Mouse (Mus musculus) cerebellum, adult 9-11 months (tissue): ENCODE measurements at regions not wholly inside any gene's neighbourhood (a gene's known extent, or its start where the extent isn't known, plus 50 kb on each side); places are given as distances from the start of the nearest gene placed in this dataset.

ENCODE experiments used
- DNase-seq: peaks from one replicate; pipeline ENCODE4 v3.0.0; 2022

DNA sequence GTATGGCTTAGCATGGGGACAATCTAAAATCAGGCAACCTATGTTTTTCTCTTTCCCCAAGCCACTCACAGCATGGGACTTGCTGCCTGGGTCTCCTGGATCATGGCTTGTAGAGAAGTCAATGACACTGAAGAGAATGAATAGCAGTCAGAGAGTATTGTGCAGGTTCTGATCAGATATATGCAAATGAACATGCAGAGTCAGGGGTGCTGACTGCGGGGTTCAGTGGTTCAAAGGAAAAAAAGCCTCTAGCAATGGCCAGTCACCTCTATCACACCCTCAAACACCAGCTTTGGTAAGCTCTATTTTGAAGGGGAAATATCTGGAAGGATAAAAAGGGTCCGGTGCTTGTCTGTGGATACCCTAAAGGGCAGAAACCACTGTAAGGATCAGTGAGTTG lies 237.9 kb upstream of the Trib2 start:
- no peak for DNase-seq

DNA sequence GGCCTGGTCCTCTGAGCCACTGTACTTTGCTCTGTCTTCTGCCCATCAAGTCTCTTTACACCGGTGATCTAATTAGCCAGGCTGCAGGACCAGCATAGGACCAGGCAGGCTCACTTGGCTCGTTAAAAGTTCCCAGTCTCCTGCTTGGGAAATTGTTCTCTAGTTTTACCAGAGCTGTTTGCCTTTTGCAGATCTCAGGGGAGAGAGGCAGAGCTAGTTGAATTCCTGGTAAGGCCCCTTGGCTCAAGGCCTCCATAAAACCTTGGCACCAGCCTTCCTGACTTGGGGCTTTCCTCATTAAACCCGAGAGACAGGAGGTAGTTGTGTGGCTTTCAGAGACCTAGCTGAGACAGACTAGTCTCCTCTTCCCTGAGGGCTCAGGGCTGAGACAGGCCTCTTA lies 237.0 kb upstream of the Trib2 start:
- DNase-seq, result no peak

DNA sequence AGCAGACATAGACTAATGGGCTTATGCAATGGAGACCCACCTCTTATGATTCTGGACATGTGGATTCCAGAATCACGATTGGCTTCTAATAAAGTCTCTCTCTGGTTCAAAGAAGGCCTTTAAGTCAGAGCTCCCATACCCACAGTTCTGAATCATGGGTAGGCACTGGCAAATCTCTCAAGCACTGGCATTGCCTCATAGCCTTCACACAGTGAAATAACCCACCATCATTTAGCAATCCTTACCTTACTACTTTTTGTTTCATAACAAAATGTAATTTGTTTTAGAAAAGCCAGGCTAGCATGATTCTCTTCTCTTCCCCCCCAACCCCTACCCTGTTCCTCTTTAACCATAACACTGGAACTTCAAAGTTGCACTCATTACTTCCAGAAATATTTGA lies 236.3 kb upstream of the Trib2 start:
- DNase-seq, result no peak

DNA sequence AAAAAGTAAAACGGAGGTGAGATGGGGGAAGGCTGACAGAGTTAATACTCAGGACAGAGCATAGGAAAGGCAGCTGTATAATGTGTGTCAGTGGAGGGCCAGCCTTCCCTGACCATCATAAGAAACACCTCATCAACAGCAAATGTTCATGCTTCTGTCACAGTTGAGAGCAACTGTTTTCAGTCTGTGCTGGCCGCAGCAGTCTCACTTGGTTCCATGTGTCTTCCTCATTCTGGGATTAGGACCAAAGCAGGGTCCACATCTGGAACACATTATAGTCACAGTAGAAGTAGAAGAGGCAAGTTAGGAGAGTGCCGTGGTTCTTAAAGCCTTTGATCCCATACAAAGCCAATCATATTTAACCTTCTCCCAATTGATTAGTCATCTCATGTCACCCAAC lies 235.6 kb upstream of the Trib2 start:
- DNase-seq, result no peak

DNA sequence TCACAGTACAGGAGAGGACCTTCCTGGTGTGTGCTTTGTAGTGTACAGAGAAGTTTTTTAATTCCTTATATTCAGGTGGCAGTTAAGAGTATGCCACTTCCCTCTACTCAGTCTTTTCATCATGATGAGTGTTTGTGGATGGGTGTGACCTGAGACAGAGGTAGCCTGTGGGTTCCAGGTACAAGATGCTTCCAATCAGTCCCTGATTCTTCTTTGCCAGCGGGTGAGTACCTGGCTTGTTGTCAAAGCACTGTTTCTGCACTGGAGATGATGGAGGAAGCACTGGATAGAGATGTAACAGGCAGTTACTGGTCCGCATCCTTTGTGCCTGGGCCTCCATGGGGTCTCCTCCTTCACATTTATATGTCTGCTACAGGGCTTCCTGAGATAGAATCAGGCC lies 234.7 kb upstream of the Trib2 start:
- no peak for DNase-seq

DNA sequence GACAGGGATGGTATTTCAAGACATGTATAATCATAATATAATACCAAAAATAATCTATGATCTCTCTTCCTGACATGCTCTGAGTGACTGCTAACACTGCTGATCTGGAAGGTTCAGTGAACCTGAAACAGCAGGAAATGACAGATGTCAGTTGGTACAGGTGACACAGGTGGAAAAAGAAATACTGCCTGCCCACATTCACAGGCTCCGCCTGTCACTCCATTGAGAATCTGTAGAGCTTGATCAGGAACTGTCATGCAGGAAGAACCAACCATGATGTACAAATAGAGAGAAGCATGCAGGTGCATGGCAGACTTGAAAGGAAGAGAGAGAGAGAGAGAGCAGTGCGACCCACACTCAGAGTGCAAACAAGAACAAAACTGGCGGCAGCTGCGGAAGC lies 232.8 kb upstream of the Trib2 start:
- DNase-seq, result no peak

DNA sequence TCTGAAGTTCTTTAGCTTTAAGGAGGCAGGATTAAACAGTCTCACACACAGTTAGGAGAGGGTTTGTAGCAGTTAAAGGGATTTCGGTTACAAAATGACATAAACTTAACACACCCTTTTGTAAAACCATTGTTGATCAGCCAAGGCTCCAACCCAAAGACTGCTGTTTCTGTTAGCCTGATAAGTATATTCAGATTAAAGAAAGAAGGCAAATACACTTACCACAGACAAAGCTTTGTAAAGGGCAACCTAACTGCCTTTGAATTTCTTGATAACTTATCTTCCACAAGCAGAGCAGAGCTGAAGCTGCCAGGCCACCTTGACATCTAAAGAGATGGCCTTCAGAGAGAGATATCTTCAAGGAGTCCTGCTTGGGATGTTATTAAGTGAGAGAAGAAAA lies 229.9 kb upstream of the Trib2 start:
- DNase-seq, result no peak

DNA sequence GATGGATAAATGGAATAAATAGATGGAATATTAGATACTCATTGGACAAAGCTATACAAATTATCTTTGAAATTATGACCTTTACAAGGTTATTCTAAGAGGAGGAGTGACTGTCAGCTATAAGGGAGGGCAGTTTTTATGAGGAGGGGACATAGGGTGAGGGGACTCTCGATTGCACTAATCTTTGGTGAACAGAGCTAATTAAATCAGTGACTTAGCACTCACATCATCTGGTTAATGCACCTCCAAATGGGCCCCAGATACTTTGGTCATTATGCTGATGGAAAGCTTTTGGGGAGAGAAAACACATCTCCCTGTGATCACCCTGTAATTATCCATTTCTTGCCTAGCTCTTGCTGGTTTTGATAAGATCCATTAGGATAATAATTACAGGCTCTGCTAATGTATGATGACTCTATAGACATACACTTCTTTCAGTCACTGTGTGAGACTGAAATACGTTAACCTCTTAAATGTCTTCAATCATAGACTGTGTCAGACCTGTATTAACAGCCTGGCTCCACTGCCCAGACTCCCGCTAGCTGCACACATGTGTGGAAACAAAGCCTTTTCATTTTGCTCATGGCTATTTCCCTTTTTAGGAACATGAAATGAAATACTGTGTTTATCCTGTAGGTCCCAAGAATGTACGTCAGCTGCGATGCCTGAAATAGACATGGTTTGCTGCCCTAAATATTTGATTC lies 229.2 kb upstream of the Trib2 start:
- no peak for DNase-seq

DNA sequence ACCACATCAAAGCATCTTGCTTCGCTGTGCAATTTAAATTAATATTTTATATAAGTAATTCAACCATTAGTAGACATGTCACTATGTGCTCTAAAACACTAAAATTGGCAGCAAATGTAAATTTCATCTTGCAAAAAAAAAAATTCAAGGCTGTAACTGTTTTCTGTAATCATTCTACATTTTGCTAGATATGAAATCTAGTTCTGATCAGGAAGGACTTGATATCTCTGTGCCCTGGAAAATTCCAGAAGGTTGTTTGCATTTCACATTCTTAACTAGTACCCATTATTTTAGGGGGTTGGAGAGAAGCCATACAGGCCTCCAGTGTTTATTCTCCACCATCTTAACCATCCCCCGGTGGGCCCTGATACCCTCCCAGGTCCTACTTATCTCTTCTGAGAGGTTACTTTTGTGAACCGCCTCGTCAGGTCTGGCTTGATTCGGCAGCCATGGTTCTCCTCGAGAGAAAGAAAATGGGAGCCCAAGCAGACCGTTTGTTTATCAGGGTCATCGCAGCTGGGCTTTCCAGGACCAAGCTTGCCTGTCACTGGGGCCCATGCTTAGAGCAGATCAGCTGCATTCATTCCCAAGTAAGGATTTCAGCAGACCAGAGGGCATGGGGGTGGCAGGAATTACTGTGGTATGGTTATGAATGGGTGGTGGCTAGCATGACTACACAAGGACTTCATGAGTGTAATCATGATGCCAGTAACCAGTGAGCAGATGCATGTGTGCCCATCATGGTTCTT lies 226.9 kb upstream of the Trib2 start:
- DNase-seq, result no peak

DNA sequence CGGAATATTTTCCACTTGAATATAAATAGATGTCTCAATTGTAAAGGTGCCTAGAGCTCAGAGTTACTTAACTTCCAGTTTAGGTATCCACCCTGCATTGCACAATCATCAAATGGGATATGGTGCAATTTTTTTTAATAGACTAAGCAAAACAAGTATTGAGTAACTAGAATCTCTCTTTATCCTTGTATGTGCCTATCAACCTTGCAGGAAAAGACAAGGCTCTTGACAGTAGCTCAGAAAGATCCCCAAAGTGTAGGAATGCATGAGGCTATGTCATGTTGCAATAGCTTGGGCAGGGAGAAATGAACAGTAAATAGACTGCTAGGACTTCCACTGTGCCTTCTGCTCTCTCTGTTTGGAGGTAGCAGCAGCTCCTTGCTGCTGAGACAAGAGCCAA lies 225.6 kb upstream of the Trib2 start:
- no peak for DNase-seq

DNA sequence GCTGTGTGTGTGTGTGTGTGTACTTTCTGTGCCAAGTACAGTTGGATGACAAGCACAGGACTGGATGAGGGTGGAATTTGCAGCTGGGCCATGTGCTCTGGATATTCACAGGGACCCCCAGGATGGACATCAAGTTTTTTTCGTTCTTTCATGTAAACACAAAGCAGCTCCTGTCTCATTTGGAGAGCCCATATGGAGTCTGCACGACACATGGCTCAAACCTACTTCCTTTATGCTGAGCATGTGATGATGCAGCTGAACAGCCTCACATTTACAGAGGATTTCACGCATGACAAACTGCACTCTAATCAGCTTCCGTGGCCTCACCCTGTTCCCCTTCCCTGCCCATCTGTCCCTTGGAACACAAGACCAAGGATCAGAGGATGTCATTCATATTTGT lies 224.4 kb upstream of the Trib2 start:
- DNase-seq, result no peak

DNA sequence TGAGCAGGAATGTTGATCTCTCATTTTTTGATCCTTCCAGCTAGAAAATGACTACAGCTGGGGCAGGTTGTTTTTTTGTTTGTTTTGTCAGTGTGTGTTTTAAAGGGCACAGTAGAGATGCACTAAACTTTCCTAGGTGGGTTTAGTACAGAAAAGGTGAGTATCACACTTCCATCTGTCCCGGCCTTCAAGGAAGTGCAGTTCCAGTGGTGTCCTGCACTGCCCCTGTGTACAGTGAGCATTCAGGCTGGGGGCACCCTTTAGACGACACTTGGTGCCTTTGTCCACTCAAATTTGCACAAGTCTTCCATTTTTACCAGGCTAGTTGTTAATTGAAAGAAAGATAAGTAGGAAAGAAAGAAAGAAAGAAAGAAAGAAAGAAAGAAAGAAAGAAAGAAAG lies 218.8 kb upstream of the Trib2 start:
- no peak for DNase-seq

DNA sequence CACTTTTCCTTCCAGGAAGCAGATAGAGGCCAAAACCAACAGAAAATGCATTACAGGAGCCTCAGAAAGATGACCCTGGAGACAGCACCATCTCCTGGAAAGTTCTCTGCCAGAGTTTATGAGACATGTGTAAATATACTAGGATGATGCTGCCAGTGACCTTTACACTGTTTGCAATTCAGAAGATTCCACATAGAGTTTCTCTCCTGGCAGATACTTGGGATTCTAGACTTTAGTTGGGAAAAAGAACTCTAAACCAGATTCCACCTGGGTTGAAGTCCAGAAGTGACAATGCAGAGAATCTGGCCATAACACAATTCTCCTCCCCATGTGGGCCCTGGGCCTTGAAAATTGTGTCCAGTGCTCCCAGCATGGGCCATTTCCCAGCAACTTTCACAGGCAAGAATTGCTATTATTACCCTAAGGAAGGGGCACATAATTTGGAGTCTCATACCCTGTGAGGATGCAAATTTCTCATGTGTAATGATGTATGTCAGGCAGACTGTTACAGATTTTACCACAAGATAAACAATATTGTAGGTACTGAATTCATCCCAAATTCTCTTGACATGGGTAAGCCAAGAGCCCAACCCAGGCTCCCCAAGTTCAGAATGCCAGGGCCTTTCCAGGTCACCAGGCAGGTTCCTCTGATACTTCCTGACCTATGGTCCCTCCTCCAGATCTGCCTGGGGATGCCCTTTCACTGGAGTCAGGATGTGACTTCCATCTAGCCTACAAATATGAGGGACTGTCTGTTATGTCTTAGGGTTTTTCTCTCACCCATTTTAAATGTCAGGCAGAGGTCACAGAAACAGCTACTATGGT lies 218.2 kb upstream of the Trib2 start:
- DNase-seq, result no peak

DNA sequence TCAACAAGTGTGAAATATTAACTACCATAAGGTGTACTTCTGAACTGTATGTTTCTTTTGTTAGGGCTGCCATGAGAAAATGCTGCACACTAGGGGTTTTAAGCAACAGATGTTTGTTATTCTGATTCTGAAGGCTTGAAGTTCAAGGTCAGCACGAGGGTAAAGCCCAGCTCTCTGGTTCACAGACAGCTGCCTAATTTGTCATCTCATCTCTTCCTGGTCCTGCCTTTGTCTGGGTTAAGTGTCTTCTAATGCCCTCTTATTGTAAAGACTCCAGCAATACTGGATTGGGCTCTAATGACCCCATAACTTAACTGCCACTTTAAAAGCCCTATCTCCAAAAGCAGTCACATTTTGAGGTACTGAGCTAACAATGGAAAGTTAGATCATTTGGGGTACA lies 209.9 kb upstream of the Trib2 start:
- DNase-seq, result no peak

DNA sequence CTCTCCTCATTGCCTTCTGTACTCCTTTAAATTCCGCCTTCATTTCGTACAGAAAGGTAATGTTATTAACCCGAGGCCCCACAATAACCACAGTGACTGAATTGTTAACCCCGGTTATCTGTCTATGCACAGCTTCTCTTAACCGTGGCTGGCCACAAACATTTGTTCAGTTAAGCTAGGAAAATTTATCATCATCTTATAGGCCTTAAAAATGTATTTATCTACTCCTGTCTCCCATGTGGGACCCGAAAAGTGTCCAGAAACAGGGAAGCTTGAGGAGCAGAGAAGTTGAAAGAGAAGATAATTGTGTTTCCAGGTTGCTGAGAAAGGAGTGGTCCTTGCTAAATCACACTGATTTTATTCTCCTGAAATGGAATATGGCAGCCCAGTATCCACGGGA lies 206.6 kb upstream of the Trib2 start:
- no peak for DNase-seq

DNA sequence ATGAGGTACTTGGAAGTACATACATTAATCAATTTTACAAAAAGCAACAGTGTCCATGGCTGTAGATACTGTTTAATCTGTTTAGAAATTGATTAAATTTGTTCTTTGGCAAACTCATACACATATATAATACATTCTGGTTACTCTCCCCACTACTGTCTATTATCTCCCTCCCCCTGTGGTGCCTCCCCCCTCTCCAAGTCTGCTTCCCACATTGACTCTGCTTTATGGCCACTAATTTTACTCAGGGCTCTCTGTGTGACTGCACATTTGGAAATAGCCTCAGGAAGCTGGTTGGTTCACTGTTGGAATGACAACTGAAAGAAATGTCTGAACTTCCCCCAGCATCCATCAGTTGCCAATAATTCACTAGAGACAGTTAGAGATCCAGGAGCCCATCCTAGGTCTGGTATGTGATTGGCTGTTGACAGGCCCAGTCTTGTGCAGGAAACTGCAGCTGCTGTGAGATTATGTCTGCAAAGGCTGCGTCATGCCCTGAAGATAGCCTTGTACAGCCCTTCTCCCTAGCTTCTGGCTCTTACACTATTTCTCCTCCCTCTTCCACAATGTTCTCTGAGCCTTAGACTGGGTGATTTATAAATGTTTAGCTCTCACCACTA lies 204.6 kb upstream of the Trib2 start:
- DNase-seq, result no peak

DNA sequence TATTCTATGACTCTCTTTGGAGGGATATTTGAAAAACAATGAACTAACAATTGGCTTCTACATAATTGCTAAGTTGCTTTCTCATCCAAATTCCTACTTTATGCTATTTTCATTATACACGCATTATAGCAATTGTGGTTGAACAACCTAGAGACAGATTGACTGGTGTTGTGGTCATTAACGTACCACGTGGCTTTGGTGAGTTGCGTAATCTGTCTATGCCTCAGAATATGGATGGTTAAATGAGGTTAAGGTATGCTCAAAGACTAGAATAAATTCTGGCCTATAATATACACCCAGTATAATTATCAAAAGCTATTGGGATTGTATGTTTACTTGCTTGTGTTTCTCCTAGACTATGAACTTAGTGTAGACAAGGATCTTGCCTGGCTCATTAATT lies 201.5 kb upstream of the Trib2 start:
- no peak for DNase-seq

DNA sequence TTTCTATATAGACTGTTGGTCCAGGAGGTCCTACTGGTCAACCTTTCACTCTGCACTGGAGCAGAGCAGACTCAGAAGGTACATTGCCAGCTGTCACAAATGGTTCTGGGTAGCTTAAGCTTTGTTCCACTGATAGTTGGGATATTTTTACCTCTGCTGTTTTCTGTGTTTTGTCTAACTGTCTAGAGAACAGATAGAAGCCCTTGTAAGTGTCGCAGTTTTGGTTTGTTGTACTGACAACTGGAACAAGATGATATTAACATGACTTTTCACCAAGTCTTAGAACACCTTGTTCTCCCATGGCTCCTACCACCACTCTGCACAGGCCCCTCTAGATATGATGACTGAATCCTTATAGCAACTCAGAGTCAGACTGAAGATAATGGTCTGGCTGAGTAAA lies 199.9 kb upstream of the Trib2 start:
- no peak for DNase-seq

DNA sequence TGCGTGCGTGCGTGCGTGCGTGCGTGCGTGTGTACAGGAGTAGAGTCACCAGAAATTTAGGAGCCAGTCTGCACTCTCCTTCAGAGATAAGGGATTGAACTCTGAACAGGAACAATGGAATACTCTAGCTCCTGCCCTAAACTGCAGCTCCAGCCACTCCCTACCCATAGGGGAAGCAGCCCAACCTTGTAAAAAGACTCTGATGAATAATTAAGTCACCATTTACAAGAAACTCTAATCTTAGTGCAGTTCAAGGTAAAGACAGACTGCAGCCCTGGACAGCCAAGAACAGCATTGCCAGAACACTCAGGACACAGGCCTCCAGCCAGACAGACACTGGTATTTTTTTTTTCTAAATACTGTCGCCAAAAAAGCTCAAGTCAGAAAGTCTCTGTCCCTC lies 198.9 kb upstream of the Trib2 start:
- no peak for DNase-seq

DNA sequence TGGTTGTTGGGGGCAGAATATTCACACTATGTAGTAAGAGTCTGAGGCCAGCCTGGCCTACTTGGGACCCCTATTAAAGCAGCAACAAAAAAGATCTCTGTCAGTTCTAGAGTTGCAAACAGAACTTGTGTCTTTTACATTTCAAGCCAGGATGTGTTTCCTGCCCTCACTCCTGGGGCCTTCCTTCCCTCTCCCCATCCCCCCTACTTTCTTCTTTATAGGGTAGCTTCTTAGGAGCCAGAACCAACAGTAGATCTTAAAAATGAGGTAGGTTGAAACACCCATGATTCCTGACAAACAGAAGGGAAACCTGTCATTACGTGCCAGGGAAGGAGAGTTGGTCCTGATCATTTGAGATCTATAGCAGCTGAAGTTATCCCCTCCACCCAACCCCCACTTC lies 198.0 kb upstream of the Trib2 start:
- no peak for DNase-seq

DNA sequence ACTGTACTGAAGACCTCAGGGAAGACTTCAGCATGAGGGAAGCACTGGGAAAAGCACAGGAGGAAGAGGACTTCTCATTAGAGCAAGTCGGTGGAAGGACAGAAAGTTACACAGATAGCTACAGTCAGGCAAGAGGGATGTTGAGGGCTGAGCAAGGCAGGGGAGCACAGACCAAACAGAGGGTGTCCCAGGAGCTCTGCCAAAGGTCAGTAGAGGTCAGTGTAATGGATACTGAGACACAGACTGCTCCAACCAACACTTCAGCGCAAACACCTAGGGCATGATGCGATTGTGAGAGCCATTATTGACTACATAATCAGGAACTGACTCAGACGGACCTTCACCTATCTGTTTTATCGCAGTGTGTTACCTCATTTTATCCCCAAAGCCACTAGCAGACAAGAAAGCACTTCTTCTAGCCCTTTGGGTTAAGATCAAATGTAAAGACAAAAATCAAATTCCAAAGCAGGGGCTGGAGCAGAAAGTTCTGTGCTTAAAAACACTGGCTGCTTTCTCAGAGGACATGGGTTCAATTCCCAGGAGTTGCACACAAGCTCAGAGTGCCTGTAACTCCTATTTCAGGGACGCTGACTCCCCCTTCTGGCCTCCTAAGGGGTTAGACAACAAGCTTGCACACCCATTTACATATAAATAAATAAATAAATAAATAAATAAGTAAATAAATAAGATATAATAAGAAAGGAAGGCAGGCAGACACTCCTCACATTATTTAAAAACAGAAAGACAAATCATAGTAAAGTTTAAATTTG lies 197.3 kb upstream of the Trib2 start:
- no peak for DNase-seq

DNA sequence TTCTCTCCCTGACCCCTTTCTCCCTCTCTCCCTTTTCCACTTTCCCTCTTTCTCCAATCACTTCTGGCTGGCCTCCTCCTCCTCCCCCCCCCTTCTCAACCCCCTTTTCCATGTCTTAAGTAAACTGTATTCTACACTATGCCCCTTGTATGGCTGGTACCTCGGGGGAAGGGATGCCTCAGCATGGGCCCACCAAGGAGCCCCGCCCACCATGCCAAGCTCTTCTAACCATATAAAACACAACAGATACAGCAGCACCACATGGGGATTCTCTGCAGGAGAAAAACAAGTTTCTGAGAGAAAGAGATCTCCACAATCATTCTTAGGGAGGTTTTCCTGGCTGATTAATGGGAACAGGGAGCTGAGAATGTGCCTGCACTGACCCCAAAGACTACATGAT lies 196.6 kb upstream of the Trib2 start:
- no peak for DNase-seq

DNA sequence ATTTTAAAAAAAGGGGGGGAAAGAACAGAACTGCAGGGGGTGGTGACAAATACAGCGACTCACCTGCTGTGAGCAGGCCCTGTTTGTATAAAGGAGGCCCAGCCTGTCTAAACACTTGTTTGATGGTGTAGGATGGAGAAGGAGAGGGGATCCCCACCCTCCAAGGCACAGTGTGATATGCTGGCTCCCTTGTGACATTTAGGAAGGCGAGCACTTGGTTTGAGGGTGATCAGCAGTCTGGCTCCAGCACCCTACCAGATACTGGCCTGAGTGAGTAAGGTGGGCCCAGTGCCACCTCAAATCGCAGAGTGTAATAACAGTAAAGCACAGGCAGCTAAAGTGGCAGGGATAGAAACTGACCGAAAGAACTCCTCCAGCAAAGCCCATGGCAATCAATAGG lies 195.4 kb upstream of the Trib2 start:
- DNase-seq, result no peak
